Mouse (Mus musculus): Measurements from ENCODE around the gene Ttc28.

- TF ChIP-seq CTCF (IDR thresholded peaks at IDR 0.05): no peak
- no peak for TF ChIP-seq EP300 (IDR thresholded peaks at IDR 0.05)
Observed at GRCm38 (mm10) chr5:110919541-110919940, 39.9 kb downstream of the Ttc28 start.

All from lung, postnatal 0 days (tissue).